Comparison of ENCODE assay signal across 24 mouse cellular contexts in the genomic region with DNA sequence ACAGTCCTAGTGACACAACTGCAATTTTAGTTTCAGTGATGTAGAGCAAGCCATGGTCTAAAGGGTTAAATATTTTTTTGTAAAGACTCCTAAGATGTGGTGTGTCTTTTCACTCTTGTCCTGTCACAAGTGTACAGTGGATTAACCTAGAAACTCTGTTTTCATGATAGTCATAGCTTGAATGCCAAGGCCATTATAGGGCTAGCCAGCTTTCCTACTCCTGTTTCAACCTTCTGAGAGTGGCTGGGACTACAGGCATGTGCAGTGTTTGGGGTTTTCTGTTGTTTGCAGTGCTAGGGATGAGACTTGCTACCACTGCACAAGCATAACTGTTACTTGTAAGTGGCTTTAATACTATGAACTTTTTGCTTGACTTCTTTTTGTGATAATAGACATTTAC. TPM values are rescaled to one million over a fixed set of nuclear protein-coding genes. Genes with fewer than 3 reads are reported as not detected.
"Had no signal": no experiment of that assay in that cellular context is flagged by ENCODE, and none has a peak within 500 bp of the region (broad histone marks: within the 10 kb centered on the region; RNA-seq: fewer than 3 reads in every experiment).

No protein-coding gene starts in this region.

- H3K4me1 ChIP-seq: lung, embryonic 15.5 days; megakaryocyte, embryonic 14.5 days; midbrain, embryonic 13.5 days; neural tube, embryonic 13.5 days; neural tube, embryonic 15.5 days had no signal

- H3K4me3 ChIP-seq: lung, embryonic 15.5 days; megakaryocyte, embryonic 14.5 days; midbrain, embryonic 13.5 days; myocyte; neural tube, embryonic 13.5 days; neural tube, embryonic 15.5 days had no signal

- H3K9me3 ChIP-seq: lung, embryonic 15.5 days; megakaryocyte, embryonic 14.5 days; midbrain, embryonic 13.5 days; neural tube, embryonic 13.5 days; neural tube, embryonic 15.5 days had no signal

- ATAC-seq: liver, postnatal 0 days; lung, postnatal 0 days; midbrain, embryonic 13.5 days; midbrain, embryonic 16.5 days had no signal

- DNase-seq: liver, postnatal 0 days; lung, adult 2 months; lung, postnatal 14 days; lung, postnatal 36 days; retina, postnatal 1 day; right cerebral cortex, adult 18-20 months; right cerebral cortex, postnatal 25 days; right cerebral cortex, postnatal 4 days; spleen, adult 18-20 months; thymus, adult 18-20 months; thymus, postnatal 14 days; thymus, postnatal 36 days had no signal

- H3K9ac ChIP-seq: liver, postnatal 0 days; lung, embryonic 15.5 days; midbrain, embryonic 13.5 days; neural tube, embryonic 13.5 days; neural tube, embryonic 15.5 days had no signal

- H3K27ac ChIP-seq: lung, embryonic 15.5 days; macrophage; midbrain, embryonic 13.5 days; neural tube, embryonic 13.5 days; neural tube, embryonic 15.5 days had no signal

- H3K4me2 ChIP-seq: lung, embryonic 15.5 days; midbrain, embryonic 11.5 days; midbrain, embryonic 13.5 days; neural tube, embryonic 13.5 days; neural tube, embryonic 15.5 days had no signal

- H3K27me3 ChIP-seq: lung, embryonic 15.5 days; megakaryocyte, embryonic 14.5 days; midbrain, embryonic 13.5 days; neural tube, embryonic 13.5 days; neural tube, embryonic 15.5 days had no signal

RNA-seq across cellular contexts. Expression of gene Dnajb7, which starts 31.1 kb away (rescaled TPM):
- total RNA-seq: megakaryocyte progenitor cell, adult 5-6 weeks had no signal
- polyA plus RNA-seq: lung, adult 2 months; small intestine, adult 2 months had no signal
